ENCODE assay signal across 9 mouse cellular contexts in genomic region chr4:98101153-98102096, GRCm38 (mm10).
A peak's percentile ranks its signal among the peaks of the same experiment; 100 is the strongest.
DNase-seq lines count a peak whose midpoint lies in the region; ATAC-seq and TF ChIP-seq lines count a peak whose summit lies in the region.
"Had no signal": no experiment of that assay in that cellular context is flagged by ENCODE, and none has a peak within 500 bp of the region (broad histone marks: within the 10 kb centered on the region; RNA-seq: fewer than 3 reads in every experiment).

No protein-coding gene starts in this region.

- peak overlapping the region; percentile 58 for H3K27ac ChIP-seq in layer of hippocampus, adult 2 months
- peak overlapping the region; percentile 43 for H3K27ac ChIP-seq in forebrain, embryonic 16.5 days (ENCODE audit: low read length)
- H3K27ac ChIP-seq in hindbrain, embryonic 16.5 days (ENCODE audit: low read depth, low read length): peak overlapping the region; percentile 8; the same call in 1 of the 2 replicates

- H3K36me3 ChIP-seq in forebrain, embryonic 16.5 days (ENCODE audit: control insufficient read depth, insufficient read depth): no peaks in the 10 kb centered on the region
- no peaks in the 10 kb centered on the region for H3K36me3 ChIP-seq in hindbrain, embryonic 16.5 days (ENCODE audit: control insufficient read depth, insufficient read depth, low read length)

- ATAC-seq in forebrain, embryonic 16.5 days: no peak
- no peak for ATAC-seq in hindbrain, embryonic 16.5 days
- ATAC-seq: lung, postnatal 0 days had no signal

- H3K9me3 ChIP-seq in forebrain, embryonic 16.5 days (ENCODE audit: control insufficient read depth, low read length): no peaks in the 10 kb centered on the region
- H3K9me3 ChIP-seq in hindbrain, embryonic 16.5 days (ENCODE audit: control insufficient read depth, low read length): no peaks in the 10 kb centered on the region

- no peaks in the 10 kb centered on the region for H3K27me3 ChIP-seq in forebrain, embryonic 16.5 days (replicated peaks; ENCODE audit: control insufficient read depth, insufficient read depth, low read length)
- no peaks in the 10 kb centered on the region for H3K27me3 ChIP-seq in hindbrain, embryonic 16.5 days (replicated peaks; ENCODE audit: control insufficient read depth, insufficient read depth, low read length)

- no peak overlapping the region for H3K4me2 ChIP-seq in forebrain, embryonic 16.5 days (ENCODE audit: low read length)
- no peak overlapping the region for H3K4me2 ChIP-seq in hindbrain, embryonic 16.5 days (ENCODE audit: low read length)

- TF ChIP-seq CTCF in layer of hippocampus, adult 2 months (conservative IDR thresholded peaks at IDR 0.05): no peak

- WGBS in forebrain, embryonic 16.5 days: 39% methylated on average over 10 of the region's 10 CpGs
- 43% methylated on average over 10 of the region's 10 CpGs for WGBS in hindbrain, embryonic 16.5 days

- H3K9ac ChIP-seq in forebrain, embryonic 16.5 days (replicated peaks; ENCODE audit: low read depth, low read length): no peak overlapping the region
- no peak overlapping the region for H3K9ac ChIP-seq in hindbrain, embryonic 16.5 days (ENCODE audit: low read depth, low read length)

- no peak for DNase-seq in layer of hippocampus, adult 2 months (ENCODE audit: low spot score in 2 of 2)
- DNase-seq in layer of hippocampus, adult 11-12 months (ENCODE audit: low spot score): no peak
- peak; percentile 71 for DNase-seq in thymus, postnatal 14 days
- DNase-seq in ovary, postnatal 36 days (ENCODE audit: low spot score): no peak
- DNase-seq in gastrocnemius, adult 18-20 months (ENCODE audit: low spot score): no peak
- DNase-seq in embryo, embryonic 11 days: no peak

- H3K4me1 ChIP-seq in forebrain, embryonic 16.5 days (replicated peaks; ENCODE audit: control insufficient read depth, insufficient read depth, low read length): peaks cover 33% of the 10 kb centered on the region
- H3K4me1 ChIP-seq in hindbrain, embryonic 16.5 days (ENCODE audit: control insufficient read depth, insufficient read depth, low read depth, low read length): peaks cover 18% of the 10 kb centered on the region

- no peak overlapping the region for H3K4me3 ChIP-seq in layer of hippocampus, adult 2 months
- H3K4me3 ChIP-seq in forebrain, embryonic 16.5 days (replicated peaks; ENCODE audit: low read length): no peak overlapping the region
- H3K4me3 ChIP-seq in hindbrain, embryonic 16.5 days (ENCODE audit: low read length): no peak overlapping the region

Comparison
In these comparisons a context has a peak if more than half of its experiments do, and no peak if none do; other contexts are left out.
1. H3K27ac ChIP-seq: peak in every context shown above with its lines; median percentile 58 in layer of hippocampus, adult 2 months; 43 in forebrain, embryonic 16.5 days; 8 in hindbrain, embryonic 16.5 days.